Mouse (Mus musculus): Measurements from ENCODE around the gene Sash1.
"Not testable (repeated sequence)": the region's sequence is repeated elsewhere in the genome, so short reads cannot be mapped to it uniquely, and the experiment has no call there.

The Sash1 gene

DNA sequence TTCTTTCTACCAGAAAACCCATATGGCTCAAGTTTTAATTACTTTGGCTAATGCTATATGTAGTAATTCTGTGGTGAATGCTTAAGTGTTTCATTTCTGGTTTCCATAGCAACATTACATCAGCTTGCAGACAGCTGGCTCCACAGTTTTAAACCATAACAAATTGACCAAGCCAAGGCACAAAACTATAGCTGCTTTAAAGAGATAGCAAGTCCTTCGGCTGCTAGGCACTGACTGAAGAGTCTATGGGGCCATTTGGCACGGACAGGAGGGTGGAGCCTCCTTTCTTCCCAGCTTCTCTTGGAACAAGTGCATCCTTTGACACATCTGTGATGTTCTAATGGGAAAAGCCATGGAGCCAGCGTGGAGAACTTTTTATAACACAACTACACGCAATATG, 125.3 kb downstream of the Sash1 start:
- in situ Hi-C loops (cut with MboI; ENCODE audit: low sequenced_read_pairs) = no loop called here

DNA sequence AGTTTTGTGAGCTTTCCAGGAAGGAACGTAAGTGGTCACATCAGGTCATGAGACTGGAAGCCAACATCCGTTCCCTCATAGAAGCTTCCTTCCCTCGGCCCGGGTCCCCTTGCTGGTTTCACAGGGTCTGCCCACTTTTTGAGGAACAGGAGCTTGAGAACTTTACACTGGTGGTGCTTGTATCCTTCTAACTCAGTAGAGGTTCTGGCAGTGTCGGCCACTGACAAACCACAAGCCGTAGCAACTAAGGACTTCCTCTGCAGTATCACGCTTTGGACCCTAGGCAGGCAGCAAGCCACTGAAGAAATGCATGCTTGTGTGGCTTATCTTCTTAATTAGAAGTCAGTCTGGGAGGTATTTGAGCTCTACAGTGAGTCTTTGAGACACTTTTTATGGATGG, 126.6 kb downstream of the Sash1 start:
- in situ Hi-C loops (cut with MboI; ENCODE audit: low sequenced_read_pairs) = no loop called here

DNA sequence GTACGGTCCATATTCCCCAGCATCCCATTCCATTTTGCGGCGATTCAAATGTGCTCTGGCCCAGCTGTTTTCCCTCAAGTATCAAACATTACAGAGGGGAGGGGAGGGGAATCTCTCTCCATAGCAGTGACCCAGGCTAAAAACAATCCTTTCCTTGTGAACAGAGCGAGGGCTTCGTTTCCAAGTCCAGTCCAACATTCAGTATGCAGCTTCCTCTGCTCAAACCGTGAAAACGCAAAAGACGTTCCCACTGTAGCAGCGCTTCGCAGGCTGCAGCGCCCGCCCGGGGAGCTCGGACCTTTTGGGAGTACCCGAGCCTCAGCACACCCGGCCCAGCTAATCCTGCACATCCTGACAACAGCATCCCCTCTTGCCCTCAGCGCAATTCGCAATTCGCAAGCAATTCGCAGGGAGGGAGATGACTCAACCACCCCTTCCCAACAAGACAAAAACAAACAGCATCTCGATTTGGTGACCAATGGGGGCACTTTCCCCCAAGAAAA, 128.4 kb downstream of the Sash1 start:
- in situ Hi-C loops (cut with MboI; ENCODE audit: low sequenced_read_pairs) = no loop called here

DNA sequence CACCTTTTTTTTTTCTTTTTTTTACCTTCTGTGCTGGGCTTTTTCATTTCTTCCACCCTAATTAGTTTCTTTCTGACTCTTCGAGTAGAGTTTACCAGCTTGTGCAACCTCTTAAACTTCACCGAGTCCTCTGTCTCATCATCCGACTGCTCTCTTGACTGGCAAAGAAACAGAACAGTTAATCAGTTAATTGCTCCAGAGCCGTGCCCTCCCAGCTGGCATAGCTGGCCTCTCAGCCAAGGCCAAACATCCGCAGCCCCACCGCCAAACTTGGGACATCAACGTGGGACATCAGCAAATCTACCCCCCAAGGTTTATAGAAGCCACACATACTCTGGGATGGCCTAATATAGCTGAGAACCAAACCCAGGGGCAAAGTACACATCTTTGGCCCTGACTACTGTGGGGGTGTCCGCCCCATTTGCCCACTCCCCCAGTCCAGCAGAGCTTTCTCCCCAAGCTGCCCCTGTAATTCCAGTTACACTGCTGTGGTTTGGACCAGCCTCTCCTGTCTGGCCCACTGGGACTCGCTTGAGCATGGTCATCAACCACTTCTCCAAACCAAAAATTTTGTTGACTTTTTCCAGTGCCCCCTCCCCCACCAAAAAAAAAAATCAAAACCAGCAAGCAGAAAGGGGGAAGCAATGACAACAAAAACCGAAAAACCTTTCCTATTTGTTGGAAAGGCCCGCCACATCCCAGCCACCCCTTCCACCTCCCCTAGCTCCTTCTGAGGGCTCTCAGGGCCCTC, 129.1 kb downstream of the Sash1 start:
- in situ Hi-C loops (cut with MboI; ENCODE audit: low sequenced_read_pairs) = no loop called here

DNA sequence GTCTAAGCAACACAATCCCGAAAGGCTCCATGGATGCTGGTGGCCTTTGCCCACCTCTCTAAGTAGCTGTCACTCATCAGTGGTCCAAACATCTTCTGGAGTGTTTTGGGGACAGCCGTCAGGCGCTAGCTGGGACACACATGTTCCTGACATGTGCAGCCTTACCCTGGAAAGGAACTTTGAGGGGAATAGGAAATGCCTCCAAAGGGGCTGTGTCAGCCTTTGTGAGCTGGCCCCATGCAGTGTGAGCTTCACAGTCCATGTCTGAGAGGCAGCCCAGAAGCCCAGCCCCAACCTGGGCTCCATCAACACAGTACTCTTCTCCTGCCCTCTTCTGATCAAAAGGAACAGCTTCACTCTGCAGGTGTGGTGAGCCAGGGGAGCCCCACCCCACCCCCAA, 132.5 kb downstream of the Sash1 start:
- in situ Hi-C loops (cut with MboI; ENCODE audit: low sequenced_read_pairs) = no loop called here

DNA sequence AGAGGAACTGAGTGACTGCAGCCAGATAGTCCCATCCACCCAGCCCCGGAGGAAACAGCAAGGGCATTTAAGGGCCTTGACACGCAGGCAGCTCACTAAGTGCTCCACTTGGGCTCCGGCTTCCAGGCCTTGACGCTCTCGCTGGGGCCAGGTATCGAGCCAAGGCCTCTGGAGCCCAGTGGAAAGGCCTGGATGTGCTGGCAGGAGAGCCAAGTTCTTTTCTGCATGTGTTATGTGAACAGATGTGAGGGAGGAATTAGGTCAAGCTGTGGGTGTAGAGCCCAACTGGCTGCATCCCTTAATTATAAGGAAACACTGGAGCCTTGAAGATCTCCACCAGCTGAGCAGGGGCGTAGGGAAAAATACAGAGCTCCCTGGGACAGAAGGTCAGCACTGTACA, 133.4 kb downstream of the Sash1 start:
- in situ Hi-C loops (cut with MboI; ENCODE audit: low sequenced_read_pairs) = no loop called here

DNA sequence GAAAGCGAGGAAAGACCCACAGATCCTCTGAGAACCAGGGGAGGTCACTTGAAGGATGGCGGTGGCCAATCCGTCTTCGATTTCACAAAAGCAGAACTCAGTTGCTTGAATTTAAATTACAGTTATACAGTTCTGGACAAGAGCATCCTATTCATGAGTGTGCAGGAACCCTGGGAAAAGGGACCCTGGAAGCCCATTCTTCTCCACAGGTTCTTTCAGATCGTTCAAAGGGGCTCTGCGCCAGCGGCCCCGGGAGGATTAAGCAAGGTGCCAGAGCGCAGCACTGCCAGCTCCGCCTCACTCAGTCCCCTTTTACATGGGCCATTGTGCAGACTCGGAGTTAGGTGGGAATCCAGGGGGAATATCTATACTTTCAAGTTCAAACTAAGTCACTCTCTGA, 136.3 kb downstream of the Sash1 start:
- in situ Hi-C loops (cut with MboI; ENCODE audit: low sequenced_read_pairs) = no loop called here

DNA sequence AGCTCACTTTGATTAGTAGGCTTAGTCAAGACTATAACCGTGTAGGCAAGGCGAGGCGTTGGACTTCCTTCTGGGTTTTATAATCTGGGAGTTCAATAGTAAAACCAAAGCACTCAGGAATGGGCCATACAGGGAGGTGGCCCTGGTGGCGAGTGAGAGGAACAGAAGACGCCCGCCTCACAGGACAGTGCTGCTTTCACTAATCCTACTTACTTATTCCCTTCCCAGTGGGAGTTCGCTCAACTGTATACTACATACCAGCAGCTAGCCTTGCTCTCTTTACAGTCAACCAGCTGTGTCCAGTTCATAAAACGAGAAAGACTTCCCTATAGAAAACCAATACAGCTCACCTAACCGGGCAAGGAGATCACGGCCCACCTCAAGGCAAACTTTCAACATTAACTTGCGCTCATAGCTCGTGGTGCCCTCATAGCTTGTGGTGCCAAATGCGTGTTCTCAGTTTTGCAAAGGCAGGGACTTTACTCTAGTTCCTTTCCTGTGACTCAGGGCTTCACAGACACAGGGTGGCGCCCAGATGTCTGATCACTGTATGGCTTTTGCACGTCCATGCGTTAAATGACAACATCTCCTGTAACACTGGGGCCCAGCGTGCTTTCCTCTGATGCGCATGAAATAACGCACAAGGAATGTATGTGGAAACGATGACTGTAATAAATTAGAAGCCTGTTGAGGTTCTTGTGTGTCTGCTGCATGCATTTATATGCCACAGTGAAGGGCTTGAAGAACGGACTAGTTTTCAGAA, 138.2 kb downstream of the Sash1 start:
- in situ Hi-C loops (cut with MboI; ENCODE audit: low sequenced_read_pairs) = no loop called here

DNA sequence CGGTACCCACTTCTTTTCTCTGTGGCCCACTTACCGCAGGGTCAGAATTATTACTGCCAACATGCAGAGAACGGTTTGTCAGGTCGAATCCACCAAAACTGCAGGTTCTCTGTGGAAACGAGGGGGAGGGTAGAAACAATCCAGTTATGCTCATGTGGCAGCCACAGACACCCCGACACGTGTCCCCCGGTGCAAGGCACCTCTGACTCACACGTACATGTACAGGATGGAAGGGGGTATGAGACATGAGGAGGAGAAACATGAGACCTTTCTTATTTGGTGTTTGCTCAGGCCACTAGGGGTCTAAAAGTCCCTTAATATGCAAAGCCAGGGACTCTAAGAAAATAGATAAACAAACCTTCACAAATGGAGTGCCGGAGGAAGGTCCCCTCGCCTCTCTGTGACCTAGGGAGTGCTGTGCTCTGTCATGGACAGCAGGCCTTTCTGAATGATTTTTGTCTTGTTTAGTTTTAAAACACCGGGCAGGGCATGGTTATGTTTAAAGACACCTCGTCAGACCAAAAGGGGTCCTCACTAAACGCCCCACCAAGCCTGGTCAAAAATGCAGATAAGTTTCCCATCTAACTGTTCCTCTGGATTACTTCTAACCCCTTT, 139.7 kb downstream of the Sash1 start:
- in situ Hi-C loops (cut with MboI; ENCODE audit: low sequenced_read_pairs) = no loop called here

DNA sequence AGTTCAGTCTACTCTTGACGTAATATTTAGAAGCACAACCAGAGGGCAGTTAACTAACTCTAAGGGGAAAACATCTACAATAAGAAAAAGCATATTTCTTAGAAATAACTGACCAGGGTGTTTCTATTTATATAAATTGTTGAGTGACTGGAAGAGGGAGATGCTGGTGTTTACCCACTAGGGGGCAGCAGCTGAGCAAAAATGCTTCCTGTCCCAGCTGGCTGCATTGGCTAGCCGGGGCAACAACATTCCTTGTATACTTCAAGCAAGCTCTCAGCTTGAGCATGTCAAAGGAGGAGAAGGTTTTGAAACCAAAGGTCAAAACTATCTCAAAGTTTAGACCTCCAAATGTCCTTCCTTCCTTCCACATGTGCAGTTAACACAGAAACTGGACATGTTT, 143.0 kb downstream of the Sash1 start:
- in situ Hi-C loops (cut with MboI; ENCODE audit: low sequenced_read_pairs) = no loop called here

DNA sequence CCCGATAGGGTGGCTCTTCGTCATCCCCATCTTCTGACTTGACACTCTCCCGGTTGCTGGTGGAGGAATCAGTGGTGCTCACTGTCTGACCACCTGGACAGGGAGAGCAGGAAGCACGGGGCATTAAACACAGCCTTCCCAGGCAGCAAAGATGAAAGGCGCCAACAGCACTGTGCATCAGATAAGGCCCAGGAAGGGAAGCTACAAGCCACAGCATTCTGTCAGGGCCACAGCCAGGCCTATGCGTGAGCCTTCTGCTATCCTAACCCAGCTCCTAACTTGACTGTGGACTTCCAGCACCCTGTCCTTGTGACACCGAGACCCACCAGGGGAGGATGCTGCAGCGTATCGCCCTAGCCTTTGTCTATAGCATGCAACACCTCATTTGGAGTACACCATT, 144.4 kb downstream of the Sash1 start:
- in situ Hi-C loops (cut with MboI; ENCODE audit: low sequenced_read_pairs) = no loop called here

DNA sequence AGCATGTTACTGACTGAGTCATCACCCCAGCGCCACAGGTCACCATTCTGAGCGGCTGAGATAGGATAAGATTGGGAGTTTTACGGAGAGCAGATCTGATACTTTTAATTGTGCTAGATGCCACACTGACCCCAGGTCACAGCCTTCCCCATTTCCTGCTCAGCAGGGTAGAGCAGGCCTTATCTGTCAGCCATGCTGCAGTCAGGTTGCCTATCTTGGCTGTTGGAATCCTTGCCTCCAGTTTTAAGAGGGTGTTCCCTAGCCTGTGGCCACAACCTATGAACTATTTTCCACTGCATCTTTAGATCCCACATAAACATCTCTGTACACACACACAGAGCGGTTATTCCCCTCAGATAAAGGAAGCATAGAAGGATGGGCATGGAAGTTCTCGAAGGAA, 145.1 kb downstream of the Sash1 start:
- in situ Hi-C loops (cut with MboI; ENCODE audit: low sequenced_read_pairs) = no loop called here

DNA sequence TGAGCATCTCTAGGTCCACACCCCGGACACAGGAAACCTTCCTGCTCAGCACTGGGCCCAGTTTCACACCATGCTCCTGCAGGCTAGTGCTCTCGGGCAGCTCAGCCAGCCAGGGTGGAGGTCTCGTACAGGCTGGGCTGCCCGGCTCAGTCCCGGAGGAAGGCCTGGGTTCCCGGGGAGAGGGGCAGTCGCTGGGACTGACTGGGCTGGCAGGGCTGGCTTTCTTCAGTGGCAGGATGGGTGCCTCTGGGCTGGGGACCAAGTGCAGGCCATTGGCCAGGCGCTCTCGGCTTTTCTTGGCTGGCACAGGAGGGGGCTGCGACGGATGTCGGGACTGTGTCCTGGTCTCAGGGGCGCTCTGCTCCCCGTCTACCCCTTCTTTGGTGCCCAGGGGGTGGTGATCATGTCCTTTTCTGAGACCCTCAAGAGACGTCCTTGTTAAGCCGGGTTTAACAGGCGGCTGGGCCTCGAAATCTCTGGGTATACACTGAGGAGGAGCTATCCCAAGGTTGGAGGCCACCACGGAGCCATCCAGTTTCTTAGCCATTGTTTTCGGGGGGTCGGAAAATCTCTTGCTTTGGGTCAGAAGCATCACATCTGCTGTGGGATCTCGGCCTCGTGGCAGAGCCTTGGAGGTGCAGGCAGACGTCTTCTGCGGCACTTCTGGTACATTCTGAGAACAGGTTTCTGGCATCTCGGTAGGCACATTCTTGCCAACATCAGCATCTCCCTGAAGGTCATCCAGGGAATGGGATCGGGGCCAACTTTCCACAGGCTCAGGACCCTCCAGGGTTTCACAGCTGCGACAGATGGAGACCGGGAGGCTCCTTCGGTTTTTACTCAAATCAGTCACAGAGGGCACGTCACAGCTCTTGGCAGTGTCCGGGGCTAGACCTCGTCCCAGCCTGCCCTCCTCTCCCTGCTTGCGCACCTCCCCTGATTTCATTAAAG, 156.2 kb downstream of the Sash1 start:
- in situ Hi-C loops (cut with MboI; ENCODE audit: low sequenced_read_pairs) = no loop called here

DNA sequence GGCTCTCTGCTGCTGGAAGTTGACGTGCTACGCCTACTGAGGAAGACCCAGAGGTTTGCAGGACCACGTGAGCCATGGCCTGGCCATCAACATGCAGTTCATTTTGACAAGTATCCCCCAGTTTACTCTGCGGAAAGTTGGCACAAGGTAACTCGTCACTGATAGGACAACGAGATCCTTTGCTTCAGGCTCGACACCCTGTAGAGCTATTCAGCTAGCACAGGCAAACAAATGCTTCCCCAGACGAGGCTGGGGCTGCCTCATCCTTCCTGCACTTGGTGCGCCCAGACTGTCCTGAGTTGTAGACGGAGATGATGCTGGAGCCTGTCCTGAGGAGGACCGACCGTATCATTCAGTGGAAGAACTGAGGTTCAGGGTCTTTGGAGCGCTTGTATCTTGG, 166.5 kb downstream of the Sash1 start:
- in situ Hi-C loops (cut with MboI; ENCODE audit: low sequenced_read_pairs) = loop anchor here (10.0 kb wide), 1 partner anchor 475 kb away; no protein-coding TSS in a partner anchor

DNA sequence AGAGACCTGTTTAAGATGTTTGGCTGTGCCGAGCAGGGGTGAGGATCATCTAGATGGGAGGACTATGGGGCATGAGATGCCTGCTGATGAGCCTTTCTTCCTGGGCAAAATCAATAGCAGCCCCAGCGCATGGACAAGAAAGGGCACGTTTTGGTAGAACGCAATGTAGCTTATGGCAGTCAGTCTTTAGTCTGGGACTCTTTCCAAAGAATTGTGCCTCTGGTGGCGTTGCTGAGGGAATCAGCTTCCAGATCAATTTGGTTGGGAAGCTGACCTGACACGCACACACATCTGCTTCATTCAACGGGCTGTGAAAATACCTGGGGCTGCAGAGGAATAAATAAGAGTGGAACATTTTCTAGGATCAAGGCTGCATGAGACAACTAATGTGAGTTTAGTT, 167.0 kb downstream of the Sash1 start:
- in situ Hi-C loops (cut with MboI; ENCODE audit: low sequenced_read_pairs) = loop anchor here (10.0 kb wide), 1 partner anchor 474 kb away; no protein-coding TSS in a partner anchor

DNA sequence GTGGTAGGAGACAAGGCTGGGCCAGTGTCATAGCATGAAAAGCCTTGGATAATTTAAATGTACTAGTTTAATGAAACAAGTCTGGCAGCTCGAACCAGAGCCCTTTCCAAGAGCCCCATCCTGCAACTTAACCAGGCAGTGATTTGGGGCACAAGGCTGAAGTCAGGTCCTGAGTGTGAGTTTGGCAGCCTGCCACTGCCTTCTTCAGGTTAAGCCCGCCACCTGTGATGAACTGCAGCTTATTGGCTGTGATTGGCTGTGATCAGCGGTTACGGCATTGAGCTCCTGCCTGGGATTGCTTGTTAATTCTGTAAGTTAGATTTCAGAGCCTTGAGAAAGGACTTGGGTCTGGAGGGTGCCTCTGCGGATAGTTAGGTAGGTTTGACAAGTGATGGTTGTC, 168.7 kb downstream of the Sash1 start:
- in situ Hi-C loops (cut with MboI; ENCODE audit: low sequenced_read_pairs) = loop anchor here (10.0 kb wide), 1 partner anchor 472 kb away; no protein-coding TSS in a partner anchor

DNA sequence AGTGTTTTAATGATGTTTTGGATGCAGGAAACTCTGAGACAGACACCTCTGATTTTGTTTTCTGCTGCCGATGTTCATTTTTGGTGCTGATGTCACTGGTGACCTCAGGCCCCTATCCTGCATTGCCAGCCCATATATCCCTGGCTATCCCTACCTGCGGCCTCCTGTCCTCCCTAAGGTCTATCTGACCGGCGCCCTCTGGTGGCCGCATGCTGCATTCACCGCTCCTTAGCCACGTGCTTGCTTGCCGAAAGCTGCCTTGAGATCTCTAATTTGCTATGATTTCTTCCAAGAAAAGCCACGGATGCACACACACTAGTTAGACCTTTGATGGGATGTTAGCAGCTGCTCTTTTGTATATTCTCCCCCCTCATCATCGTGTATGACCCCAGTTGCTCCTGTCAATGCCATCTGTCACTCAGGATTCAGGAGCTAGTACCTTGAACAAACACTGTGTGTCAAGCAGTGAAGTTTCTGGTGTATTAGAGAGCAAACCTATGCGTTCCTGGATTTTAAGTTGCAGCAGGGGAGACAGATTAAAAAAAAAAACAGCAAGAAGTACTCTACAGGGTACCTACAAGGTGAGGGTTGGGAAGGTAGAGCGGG, 170.1 kb downstream of the Sash1 start:
- in situ Hi-C loops (cut with MboI; ENCODE audit: low sequenced_read_pairs) = loop anchor here (10.0 kb wide), 1 partner anchor 471 kb away; no protein-coding TSS in a partner anchor

DNA sequence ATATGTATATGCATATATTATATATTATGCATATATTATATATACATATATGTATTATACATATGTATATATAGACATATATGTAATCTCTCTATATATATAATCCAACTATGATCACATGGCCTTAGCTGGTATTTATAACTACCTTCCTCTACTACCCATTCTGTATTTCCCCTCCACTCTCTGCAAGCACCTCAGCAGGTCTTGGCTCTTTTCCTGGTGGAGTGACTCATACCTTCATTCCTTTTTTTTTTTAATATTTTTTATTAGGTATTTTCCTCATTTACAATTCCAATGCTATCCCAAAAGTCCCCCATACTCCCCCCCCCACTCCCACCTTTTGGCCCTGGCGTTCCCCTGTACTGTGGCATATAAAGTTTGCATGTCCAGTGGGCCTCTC, 189.2 kb downstream of the Sash1 start:
- in situ Hi-C loops (cut with MboI; ENCODE audit: low sequenced_read_pairs) = not testable (repeated sequence)

DNA sequence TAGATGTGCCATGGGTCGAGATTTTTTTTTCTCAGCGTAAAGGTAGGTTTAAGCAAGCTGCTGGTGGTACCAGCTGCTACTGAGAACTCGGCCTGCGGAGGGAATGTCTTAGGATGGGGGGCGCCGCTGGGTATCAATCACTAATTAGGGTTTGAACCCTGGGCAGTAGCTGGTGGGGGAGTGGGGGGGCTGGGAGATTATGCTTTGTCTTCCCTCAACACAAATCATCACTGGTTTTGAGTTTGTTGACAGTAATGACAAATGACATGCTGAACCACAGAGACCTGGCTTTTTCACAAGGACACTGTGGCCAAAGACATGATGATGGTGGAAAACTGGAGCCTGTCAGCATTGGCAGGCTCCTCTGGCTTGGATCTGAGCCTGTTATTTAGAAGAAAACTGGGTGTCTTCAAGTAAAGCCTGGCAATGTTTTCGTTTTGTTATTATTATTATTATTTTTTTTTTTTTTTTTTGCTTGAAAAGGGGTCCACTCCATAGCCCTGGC, 191.8 kb downstream of the Sash1 start:
- in situ Hi-C loops (cut with MboI; ENCODE audit: low sequenced_read_pairs) = no loop called here

DNA sequence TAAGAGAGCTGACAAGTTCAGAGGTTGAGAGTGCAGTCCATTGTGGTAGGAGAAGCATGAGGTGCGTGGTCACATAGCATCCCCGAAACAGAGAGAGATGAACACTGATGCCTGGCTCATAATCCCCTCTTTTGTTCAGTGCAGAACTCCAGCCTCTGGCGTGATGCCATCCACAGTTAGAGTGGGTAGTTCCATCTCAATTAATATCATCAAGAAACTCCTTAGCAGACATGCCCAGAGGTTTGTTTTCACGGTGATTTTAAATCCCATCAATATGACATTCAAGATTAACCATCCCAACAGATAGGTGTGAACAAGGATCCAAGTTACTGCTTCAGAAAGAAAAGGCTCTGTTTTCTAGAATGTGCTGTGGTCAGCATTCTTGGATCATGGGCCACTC, 192.3 kb downstream of the Sash1 start:
- in situ Hi-C loops (cut with MboI; ENCODE audit: low sequenced_read_pairs) = no loop called here

Measured in CH12F3 (cell line).